Mouse (Mus musculus) forebrain, embryonic 12.5 days (tissue): Measurements from ENCODE around the gene Gpbp1l1. TPM values are rescaled to one million over a fixed set of nuclear protein-coding genes. Genes with fewer than 3 reads are reported as not detected.

Experiments used
- ATAC-seq: fragments of 200-750 bp; cut with Nextera tagmentation; 2 replicates; pipeline ENCODE4 v1.8.0; 2017; ENCODE audit warnings: moderate TSS enrichment; ENCODE audit not compliant: low FRiP score
- H3K27ac ChIP-seq: fragments of 300-500 bp; sonication (generic); 2 replicates; pipeline ENCODE4 v1.5.1; 2016; ENCODE audit warnings: mild to moderate bottlenecking
- H3K27me3 ChIP-seq: fragments of 300-500 bp; sonication (generic); 2 replicates; pipeline ENCODE4 v1.6.1; 2016; ENCODE audit warnings: mild to moderate bottlenecking
- H3K36me3 ChIP-seq: fragments of 300-500 bp; sonication (generic); replicated peaks from 2 replicates; pipeline ENCODE4 v1.6.1; 2016; ENCODE audit warnings: mild to moderate bottlenecking
- H3K4me1 ChIP-seq: fragments of 300-500 bp; sonication (generic); 2 replicates; pipeline ENCODE4 v1.6.1; 2016
- H3K4me2 ChIP-seq: fragments of 300-500 bp; sonication (generic); 2 replicates; pipeline ENCODE4 v1.6.1; 2016; ENCODE audit warnings: mild to moderate bottlenecking, moderate library complexity
- H3K4me3 ChIP-seq: fragments of 300-500 bp; sonication (generic); replicated peaks from 2 replicates; pipeline ENCODE4 v1.5.1; 2016; ENCODE audit warnings: mild to moderate bottlenecking
- H3K9ac ChIP-seq: fragments of 300-500 bp; sonication (generic); 2 replicates; pipeline ENCODE4 v1.6.1; 2016; ENCODE audit warnings: mild to moderate bottlenecking
- H3K9me3 ChIP-seq: fragments of 300-500 bp; sonication (generic); 2 replicates; pipeline ENCODE4 v1.6.1; 2016
- WGBS: fragments of 180-500 bp; shearing (Covaris S2); methylation state at CpG from one replicate; pipeline ENCODE4 v1.1.7; 2016; 5-methylcytosine and 5-hydroxymethylcytosine counted together
- polyA plus RNA-seq: library from polyadenylated mRNA; unstranded; fragments of >200 nt; fragmentation: Nextera tagmentation; extraction: Ambion mirVana; gene quantifications from 2 replicates; pipeline ENCODE4 v1.2.1, GENCODE M21; 2016

The Gpbp1l1 gene
- polyA plus RNA-seq, 1 experiment from 2014 or later: 23.4 TPM

- Histone ChIP-seq H3K4me3 (peak overlapping the region; percentile 61), H3K36me3 (peaks cover 47% of the 10 kb centered on the region), H3K4me1 (peaks cover 21% of the 10 kb centered on the region), H3K4me2 (peak overlapping the region; percentile 85), H3K27ac (peak overlapping the region; percentile 74), H3K9ac (peak overlapping the region; percentile 69), H3K9me3 (no peaks in the 10 kb centered on the region), H3K27me3 (no peaks in the 10 kb centered on the region)
- ATAC-seq: peak; percentile 90
- WGBS: 1% methylated on average over 50 of the region's 50 CpGs
Measured at GRCm38 (mm10) chr4:116596978-116597881, 39.8 kb downstream of the Gpbp1l1 start.

GRCm38 (mm10) chr4:116612621-116613020 is 55.2 kb downstream of the Gpbp1l1 start:
- Histone ChIP-seq H3K4me3 (no peak overlapping the region), H3K4me1 (no peaks in the 10 kb centered on the region), H3K9ac (no peak overlapping the region), H3K4me2 (no peak overlapping the region), H3K9me3 (no peaks in the 10 kb centered on the region), H3K27ac (no peak overlapping the region), H3K36me3 (peaks cover 76% of the 10 kb centered on the region), H3K27me3 (no peaks in the 10 kb centered on the region)
- WGBS: 91% methylated on average over 2 of the region's 2 CpGs
- ATAC-seq: no peak

GRCm38 (mm10) chr4:116615237-116615636 is 57.8 kb downstream of the Gpbp1l1 start:
- no peaks in the 10 kb centered on the region for H3K4me1 ChIP-seq
- no peaks in the 10 kb centered on the region for H3K9me3 ChIP-seq
- ATAC-seq: no peak
- H3K9ac ChIP-seq: no peak overlapping the region
- H3K4me3 ChIP-seq: no peak overlapping the region
- H3K36me3 ChIP-seq: peaks cover 73% of the 10 kb centered on the region
- WGBS: 93% methylated on average over 2 of the region's 2 CpGs
- H3K27ac ChIP-seq: no peak overlapping the region
- no peak overlapping the region for H3K4me2 ChIP-seq
- no peaks in the 10 kb centered on the region for H3K27me3 ChIP-seq

DNA sequence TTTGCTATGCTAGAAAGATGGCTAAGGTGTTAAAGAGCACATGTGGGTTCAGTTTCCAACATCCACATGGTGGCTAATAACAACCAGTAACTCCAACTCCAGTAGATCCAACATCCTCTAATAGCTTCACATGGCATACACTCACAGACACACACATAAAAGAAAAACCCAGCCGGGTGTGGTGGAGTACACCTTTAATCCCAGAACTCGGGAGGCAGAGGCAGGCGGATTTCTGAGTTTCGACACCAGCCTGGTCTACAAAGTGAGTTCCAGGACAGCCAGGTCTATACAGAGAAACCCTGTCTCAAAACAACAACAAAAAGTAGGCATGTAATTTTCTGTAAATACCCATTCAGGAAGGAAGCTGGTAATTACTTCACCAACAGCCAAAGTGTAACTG is 67.4 kb downstream of the Gpbp1l1 start:
- WGBS: 93% methylated on average over 4 of the region's 4 CpGs

DNA sequence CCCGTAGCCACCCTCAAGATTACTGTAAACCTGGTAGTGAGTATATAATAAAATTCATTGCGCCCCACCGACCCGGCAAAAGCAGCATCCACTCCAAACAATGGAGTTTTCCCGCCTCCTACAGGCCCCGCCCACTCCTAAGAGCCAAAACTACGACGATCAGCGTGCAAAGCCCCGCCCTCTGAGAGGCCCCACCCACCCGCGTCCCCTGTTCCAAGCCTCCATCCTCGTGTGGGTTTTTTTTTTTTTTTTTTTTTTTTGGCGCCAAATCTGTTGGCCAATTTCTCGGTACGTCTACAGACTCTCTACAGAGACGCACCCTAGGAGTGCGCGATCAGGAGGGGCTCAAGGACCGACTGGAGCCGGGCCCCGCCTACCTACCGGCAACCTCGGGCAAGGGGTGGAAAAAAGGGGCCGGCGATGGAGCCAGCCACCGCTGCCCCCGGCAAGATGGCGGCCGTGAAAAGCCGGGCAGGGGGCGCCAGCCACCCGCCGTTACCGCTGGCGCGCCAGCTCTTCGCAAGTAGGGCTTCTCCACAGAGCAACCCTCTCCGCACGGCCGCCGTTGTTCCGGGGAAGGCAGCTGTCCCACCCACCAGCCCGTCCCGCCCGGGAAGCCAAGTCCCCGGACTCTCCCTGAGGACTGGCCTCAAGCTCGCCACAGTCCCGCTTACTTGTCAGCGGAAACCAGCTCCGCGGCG is 69.3 kb downstream of the Gpbp1l1 start:
- Histone ChIP-seq H3K4me3 (peak overlapping the region; percentile 98), H3K9me3 (no peaks in the 10 kb centered on the region), H3K36me3 (peaks cover 16% of the 10 kb centered on the region), H3K4me2 (peak overlapping the region; percentile 72), H3K9ac (peak overlapping the region; percentile 87), H3K27me3 (no peaks in the 10 kb centered on the region), H3K4me1 (peaks cover 21% of the 10 kb centered on the region), H3K27ac (peak overlapping the region; percentile 95)
- under 1% methylated on average over 50 of the region's 53 CpGs for WGBS
- peak; percentile 86 for ATAC-seq

More for the DNA sequence above, 67.4 kb downstream of the Gpbp1l1 start:
- no peaks in the 10 kb centered on the region for H3K27me3 ChIP-seq
- ATAC-seq: no peak
- H3K9ac ChIP-seq: no peak overlapping the region
- peaks cover 35% of the 10 kb centered on the region for H3K36me3 ChIP-seq
- H3K9me3 ChIP-seq: no peaks in the 10 kb centered on the region
- H3K4me1 ChIP-seq: peaks cover 21% of the 10 kb centered on the region
- no peak overlapping the region for H3K27ac ChIP-seq
- H3K4me3 ChIP-seq: peak overlapping the region; percentile 98
- H3K4me2 ChIP-seq: peak overlapping the region; percentile 72

DNA sequence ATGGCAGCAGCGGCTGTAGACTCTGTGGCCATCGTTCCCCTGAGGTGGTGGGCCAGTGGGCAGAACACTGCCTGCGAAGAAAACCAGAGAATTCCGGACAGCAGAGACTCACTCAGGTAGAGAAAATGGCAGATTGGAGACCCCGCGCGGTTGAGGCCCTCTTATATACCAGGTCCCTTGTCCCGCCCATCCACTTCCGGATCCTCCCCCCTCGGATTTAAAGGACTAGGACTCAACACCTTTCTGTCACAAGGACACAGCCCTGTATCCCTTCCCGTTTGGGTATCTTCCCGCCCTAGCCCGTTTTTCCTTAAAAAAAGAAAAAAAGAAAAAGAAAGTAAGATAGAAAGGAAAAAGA is 69.9 kb downstream of the Gpbp1l1 start:
- H3K27ac ChIP-seq: peak overlapping the region; percentile 95
- peak; percentile 95 for ATAC-seq
- WGBS: 0% methylated on average over 13 of the region's 13 CpGs

GRCm38 (mm10) chr4:116627722-116628662 is 70.5 kb downstream of the Gpbp1l1 start, which contains the start of gene Nasp:
Gene Nasp, minus strand, starts transcription at chr4:116627941.
- Histone ChIP-seq H3K4me2 (peak within 1 kb of the TSS; percentile 72), H3K9me3 (no peaks in the 10 kb centered on the region), H3K9ac (peak within 1 kb of the TSS; percentile 87), H3K36me3 (peaks cover 6% of the 10 kb centered on the region), H3K27ac (peak within 1 kb of the TSS; percentile 95), H3K27me3 (no peaks in the 10 kb centered on the region), H3K4me3 (peak within 1 kb of the TSS; percentile 98), H3K4me1 (peaks cover 21% of the 10 kb centered on the region)
- WGBS: 8% methylated on average over 23 of the region's 23 CpGs
- peak; percentile 91 for ATAC-seq

More for the DNA sequence above, 69.9 kb downstream of the Gpbp1l1 start:
- Histone ChIP-seq H3K9me3 (no peaks in the 10 kb centered on the region), H3K4me2 (peak overlapping the region; percentile 72), H3K9ac (peak overlapping the region; percentile 87), H3K4me3 (peak overlapping the region; percentile 98), H3K27me3 (no peaks in the 10 kb centered on the region), H3K4me1 (peaks cover 21% of the 10 kb centered on the region), H3K36me3 (peaks cover 11% of the 10 kb centered on the region)

GRCm38 (mm10) chr4:116635197-116635596 is 77.7 kb downstream of the Gpbp1l1 start:
- ATAC-seq: no peak
- Histone ChIP-seq H3K9ac (no peak overlapping the region), H3K27me3 (no peaks in the 10 kb centered on the region), H3K4me1 (no peaks in the 10 kb centered on the region), H3K4me3 (no peak overlapping the region), H3K4me2 (no peak overlapping the region), H3K9me3 (no peaks in the 10 kb centered on the region), H3K36me3 (peaks cover 53% of the 10 kb centered on the region), H3K27ac (no peak overlapping the region)
- 60% methylated on average over 1 of the region's 1 CpGs for WGBS

DNA sequence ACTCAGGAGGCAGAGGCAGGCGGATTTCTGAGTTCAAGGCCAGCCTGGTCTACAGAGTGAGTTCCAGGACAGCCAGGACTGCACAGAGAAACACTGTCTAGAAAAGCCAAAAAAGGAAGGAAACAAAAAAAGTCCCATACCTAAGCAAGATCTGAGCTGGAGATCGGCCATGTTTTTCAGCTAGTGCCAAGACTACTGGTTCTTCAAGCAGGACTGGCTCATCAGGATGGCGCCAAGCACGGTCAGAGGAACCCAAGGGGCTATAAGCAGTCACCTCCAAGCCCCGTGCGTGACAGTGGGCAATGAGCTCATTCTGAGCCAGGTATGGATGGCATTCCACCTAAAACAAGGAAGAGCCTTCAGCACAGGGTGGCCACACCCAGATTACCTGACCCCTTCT is 81.4 kb downstream of the Gpbp1l1 start:
- no peak overlapping the region for H3K4me2 ChIP-seq
- no peaks in the 10 kb centered on the region for H3K27me3 ChIP-seq
- WGBS: 97% methylated on average over 6 of the region's 6 CpGs
- peaks cover 85% of the 10 kb centered on the region for H3K36me3 ChIP-seq
- H3K27ac ChIP-seq: no peak overlapping the region
- H3K9me3 ChIP-seq: no peaks in the 10 kb centered on the region
- no peaks in the 10 kb centered on the region for H3K4me1 ChIP-seq
- ATAC-seq: no peak
- no peak overlapping the region for H3K4me3 ChIP-seq
- no peak overlapping the region for H3K9ac ChIP-seq

- H3K36me3 ChIP-seq: peaks cover 80% of the 10 kb centered on the region
- no peak for ATAC-seq
- no peak overlapping the region for H3K4me2 ChIP-seq
- no peak overlapping the region for H3K4me3 ChIP-seq
- H3K27me3 ChIP-seq: no peaks in the 10 kb centered on the region
- 100% methylated on average over 1 of the region's 1 CpGs for WGBS
- H3K27ac ChIP-seq: no peak overlapping the region
- no peak overlapping the region for H3K9ac ChIP-seq
- peaks cover 12% of the 10 kb centered on the region for H3K4me1 ChIP-seq
- H3K9me3 ChIP-seq: no peaks in the 10 kb centered on the region
Measured at GRCm38 (mm10) chr4:116642071-116642470, 84.6 kb downstream of the Gpbp1l1 start.
